Mouse (Mus musculus) small intestine, adult 2 months (tissue): ENCODE measurements around the gene Eif2s2.

Experiments used
- CTCF ChIP-seq: fragments of 200-500 bp; IDR thresholded peaks from 2 replicates; pipeline ENCODE4 v1.5.1; 2012; ENCODE audit warnings: low read depth, mild to moderate bottlenecking, control low read depth, inconsistent platforms, low read length, moderate library complexity, mixed read lengths; ENCODE audit not compliant: insufficient replicate concordance, insufficient read length; ENCODE audit errors: extremely low read depth
- POLR2A ChIP-seq: fragments of 200-500 bp; IDR thresholded peaks from 2 replicates; pipeline ENCODE4 v1.6.1; 2012; ENCODE audit warnings: low read depth, mild to moderate bottlenecking, control low read depth, inconsistent platforms, low read length, moderate library complexity

DNA sequence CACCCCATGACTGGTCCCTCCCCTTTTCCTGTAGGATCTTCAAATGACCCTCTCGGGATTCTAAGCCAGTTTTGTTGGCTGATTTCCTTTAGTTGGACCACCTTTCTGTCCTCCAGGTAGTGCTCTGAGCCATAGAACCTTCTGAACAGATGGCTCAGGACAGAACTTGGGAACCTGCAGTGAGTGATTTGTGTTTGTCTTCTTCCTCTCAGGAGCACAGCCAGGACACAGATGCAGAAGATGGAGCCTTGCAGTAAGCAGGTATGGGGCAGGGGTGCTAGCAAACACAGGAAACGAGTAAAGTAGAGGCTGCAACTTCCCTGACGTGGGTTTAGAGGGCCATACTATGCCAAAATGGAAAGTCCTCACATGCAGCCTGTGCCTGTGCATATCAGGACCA, 27.0 kb downstream of the Eif2s2 start:
- TF ChIP-seq CTCF = no peak
- no peak for TF ChIP-seq POLR2A
